19 mouse cellular contexts compared by ENCODE assay signal in genomic region chr10:95316675-95317074, GRCm38 (mm10). TPM values are rescaled to one million over a fixed set of nuclear protein-coding genes. Genes with fewer than 3 reads are reported as not detected.
A peak's percentile ranks its signal among the peaks of the same experiment; 100 is the strongest.
DNase-seq lines count a peak whose midpoint lies in the region; ATAC-seq and TF ChIP-seq lines count a peak whose summit lies in the region.
"Had no signal": no experiment of that assay in that cellular context is flagged by ENCODE, and none has a peak within 500 bp of the region (broad histone marks: within the 10 kb centered on the region; RNA-seq: fewer than 3 reads in every experiment).

No protein-coding gene starts in this region.

- TF ChIP-seq CTCF in E14TG2a.4 (conservative IDR thresholded peaks at IDR 0.05; ENCODE audit: low read length) (no peak), MEL (IDR thresholded peaks at IDR 0.05 in 2 of 3, conservative IDR thresholded peaks at IDR 0.05 in 1 of 3; ENCODE audit: control insufficient read depth in 1 of 3, insufficient read depth in 1 of 3, low read depth in 2 of 3, low read length in 3 of 3, poor library complexity in 1 of 3, severe bottlenecking in 1 of 3) (no peak)

- peaks cover 3% of the 10 kb centered on the region for H3K4me1 ChIP-seq in forebrain, embryonic 15.5 days
- H3K4me1 ChIP-seq in forebrain, embryonic 14.5 days (ENCODE audit: control insufficient read depth, insufficient read depth, low read length): peaks cover 2% of the 10 kb centered on the region
- H3K4me1 ChIP-seq in heart, embryonic 10.5 days: peaks cover 57% of the 10 kb centered on the region
- H3K4me1 ChIP-seq in E14TG2a.4 (replicated peaks; ENCODE audit: low read depth, low read length): peaks cover 85% of the 10 kb centered on the region
- peaks cover 12 to 28% of the 10 kb centered on the region in 2 experiments for H3K4me1 ChIP-seq in MEL (ENCODE audit: control insufficient read depth in 1 of 2, insufficient read depth in 2 of 2, low read length in 2 of 2)
- H3K4me1 ChIP-seq in midbrain, embryonic 11.5 days (ENCODE audit: control insufficient read depth, insufficient read depth, low read length): no peaks in the 10 kb centered on the region

- no peaks in the 10 kb centered on the region for H3K79me2 ChIP-seq in MEL (ENCODE audit: control insufficient read depth, insufficient read depth, low read length, poor library complexity)

- ATAC-seq in forebrain, embryonic 15.5 days (replicated peaks): no peak
- ATAC-seq in forebrain, embryonic 14.5 days: no peak
- no peak for ATAC-seq in midbrain, embryonic 11.5 days (ENCODE audit: low FRiP score)
- ATAC-seq: forebrain, embryonic 16.5 days; intestine, embryonic 16.5 days had no signal

- 85% methylated on average over 9 of the region's 9 CpGs for WGBS in forebrain, embryonic 15.5 days
- WGBS in forebrain, embryonic 14.5 days: 89% methylated on average over 9 of the region's 9 CpGs
- 57% methylated on average over 9 of the region's 9 CpGs for WGBS in heart, embryonic 10.5 days
- 85% methylated on average over 9 of the region's 9 CpGs for WGBS in midbrain, embryonic 11.5 days

- H3K9me3 ChIP-seq in forebrain, embryonic 15.5 days: no peaks in the 10 kb centered on the region
- no peaks in the 10 kb centered on the region for H3K9me3 ChIP-seq in forebrain, embryonic 14.5 days (replicated peaks; ENCODE audit: control insufficient read depth, low read length)
- no peaks in the 10 kb centered on the region for H3K9me3 ChIP-seq in heart, embryonic 10.5 days
- H3K9me3 ChIP-seq in E14TG2a.4 (ENCODE audit: low read length): no peaks in the 10 kb centered on the region
- no peaks in the 10 kb centered on the region for H3K9me3 ChIP-seq in MEL (replicated peaks; ENCODE audit: insufficient read depth, low read length)
- H3K9me3 ChIP-seq in midbrain, embryonic 11.5 days (ENCODE audit: control insufficient read depth, low read length): no peaks in the 10 kb centered on the region
- H3K9me3 ChIP-seq: embryonic facial prominence, embryonic 12.5 days; heart, embryonic 13.5 days; hindbrain, embryonic 10.5 days; hindbrain, embryonic 15.5 days had no signal

- no peak overlapping the region for H3K9ac ChIP-seq in forebrain, embryonic 15.5 days (replicated peaks)
- no peak overlapping the region for H3K9ac ChIP-seq in forebrain, embryonic 14.5 days (ENCODE audit: low read length)
- H3K9ac ChIP-seq in MEL (ENCODE audit: control insufficient read depth, low read depth, low read length, poor library complexity, severe bottlenecking): peak overlapping the region; percentile 42
- no peak overlapping the region for H3K9ac ChIP-seq in midbrain, embryonic 11.5 days (ENCODE audit: low read length)
- H3K9ac ChIP-seq: embryonic facial prominence, embryonic 12.5 days; heart, embryonic 13.5 days; hindbrain, embryonic 15.5 days had no signal

- H3K27ac ChIP-seq in forebrain, embryonic 15.5 days (replicated peaks): 0 out of 2 replicates have a peak overlapping the region, but pooled peaks have one; percentile 17
- no peak overlapping the region for H3K27ac ChIP-seq in forebrain, embryonic 14.5 days (ENCODE audit: low read depth, low read length)
- peak overlapping the region; percentile 7; the same call in 1 of the 2 replicates for H3K27ac ChIP-seq in heart, embryonic 10.5 days
- H3K27ac ChIP-seq in MEL (ENCODE audit: control insufficient read depth, low read depth, low read length): peak overlapping the region; percentile 52
- no peak overlapping the region for H3K27ac ChIP-seq in midbrain, embryonic 11.5 days (ENCODE audit: low read depth, low read length)
- H3K27ac ChIP-seq: embryonic facial prominence, embryonic 12.5 days; heart, embryonic 13.5 days; hindbrain, embryonic 10.5 days; hindbrain, embryonic 15.5 days had no signal

- no peaks in the 10 kb centered on the region for H3K27me3 ChIP-seq in forebrain, embryonic 15.5 days
- H3K27me3 ChIP-seq in forebrain, embryonic 14.5 days (replicated peaks; ENCODE audit: control insufficient read depth, insufficient read depth, low read length): no peaks in the 10 kb centered on the region
- 0 out of 2 replicates have a peak, but pooled peaks cover 5% of the 10 kb centered on the region for H3K27me3 ChIP-seq in heart, embryonic 10.5 days (ENCODE audit: insufficient read depth, poor library complexity, severe bottlenecking)
- no peaks in the 10 kb centered on the region for H3K27me3 ChIP-seq in E14TG2a.4 (ENCODE audit: insufficient read depth, low read length)
- no peaks in the 10 kb centered on the region for H3K27me3 ChIP-seq in MEL (ENCODE audit: control insufficient read depth in 1 of 2, insufficient read depth in 2 of 2, low read length in 2 of 2)
- H3K27me3 ChIP-seq in midbrain, embryonic 11.5 days (ENCODE audit: control insufficient read depth, insufficient read depth, low read length): no peaks in the 10 kb centered on the region
- H3K27me3 ChIP-seq: embryonic facial prominence, embryonic 12.5 days; heart, embryonic 13.5 days; hindbrain, embryonic 15.5 days had no signal

- intact Hi-C loops in heart, postnatal 10 days (cut with DNase I): loop anchor here (5.0 kb wide), 1 partner anchor 174 kb away; no protein-coding TSS in a partner anchor

- H3K4me3 ChIP-seq in forebrain, embryonic 15.5 days: no peak overlapping the region
- no peak overlapping the region for H3K4me3 ChIP-seq in forebrain, embryonic 14.5 days (ENCODE audit: low read depth, low read length)
- no peak overlapping the region for H3K4me3 ChIP-seq in heart, embryonic 10.5 days
- H3K4me3 ChIP-seq in E14TG2a.4 (replicated peaks; ENCODE audit: low read length) (peak overlapping the region; percentile 64), MEL (ENCODE audit: control insufficient read depth in 1 of 2, insufficient read depth in 1 of 2, low read depth in 2 of 2, low read length in 2 of 2) (peak overlapping the region; percentile 44 to 51; a peak in 3 of 4 replicates)
- no peak overlapping the region for H3K4me3 ChIP-seq in midbrain, embryonic 11.5 days (ENCODE audit: low read depth, low read length)
- H3K4me3 ChIP-seq: embryonic facial prominence, embryonic 12.5 days; heart, embryonic 13.5 days; hindbrain, embryonic 10.5 days; hindbrain, embryonic 15.5 days had no signal

- no peaks in the 10 kb centered on the region for H3K36me3 ChIP-seq in forebrain, embryonic 15.5 days
- H3K36me3 ChIP-seq in forebrain, embryonic 14.5 days (ENCODE audit: control insufficient read depth, insufficient read depth, low read length): no peaks in the 10 kb centered on the region
- no peaks in the 10 kb centered on the region for H3K36me3 ChIP-seq in heart, embryonic 10.5 days
- H3K36me3 ChIP-seq in E14TG2a.4 (ENCODE audit: insufficient read depth, low read length) (peaks cover 22% of the 10 kb centered on the region), MEL (ENCODE audit: control insufficient read depth in 1 of 2, insufficient read depth in 2 of 2, low read length in 2 of 2) (peaks cover 0 to 17% of the 10 kb centered on the region in 2 experiments; a peak in 2 of 4 replicates)
- no peaks in the 10 kb centered on the region for H3K36me3 ChIP-seq in midbrain, embryonic 11.5 days (ENCODE audit: control insufficient read depth, insufficient read depth, low read length)
- H3K36me3 ChIP-seq: embryonic facial prominence, embryonic 12.5 days; heart, embryonic 13.5 days; hindbrain, embryonic 10.5 days; hindbrain, embryonic 15.5 days had no signal

- TF ChIP-seq RAD21 in MEL (IDR thresholded peaks at IDR 0.05; ENCODE audit: low read depth, low read length): no peak; the same call in 1 of the 2 replicates

- H3K4me2 ChIP-seq in forebrain, embryonic 15.5 days (replicated peaks): no peak overlapping the region
- H3K4me2 ChIP-seq in forebrain, embryonic 14.5 days (ENCODE audit: low read length): no peak overlapping the region
- H3K4me2 ChIP-seq in midbrain, embryonic 11.5 days: no peak overlapping the region
- H3K4me2 ChIP-seq: embryonic facial prominence, embryonic 12.5 days; heart, embryonic 13.5 days; hindbrain, embryonic 15.5 days had no signal

- TF ChIP-seq EP300 in MEL (IDR thresholded peaks at IDR 0.05; ENCODE audit: low read depth in 1 of 2, low read length in 2 of 2): no peak

- DNase-seq in forebrain, embryonic 14.5 days (ENCODE audit: low spot score): no peak
- DNase-seq in heart, embryonic 10.5 days (ENCODE audit: low spot score): peak; percentile 55
- DNase-seq in heart, postnatal 10 days: no peak
- no peak for DNase-seq in MEL (ENCODE audit: low read depth, low spot score)
- no peak for DNase-seq in midbrain, embryonic 11.5 days (ENCODE audit: low spot score, missing footprints)
- DNase-seq: adrenal gland, postnatal 10 days; cerebellum, adult 11 months; cerebellum, adult 8-10 months; cerebellum, postnatal 14 days; gastrocnemius, postnatal 14 days; kidney, adult 2 months had no signal

- no peak for TF ChIP-seq POLR2A in MEL (IDR thresholded peaks at IDR 0.05; ENCODE audit: control insufficient read depth in 1 of 2, insufficient read depth in 1 of 2, low read depth in 1 of 2, low read length in 2 of 2, poor library complexity in 1 of 2)

TF ChIP-seq in MEL, 35 proteins besides CTCF, POLR2A, EP300 and RAD21:
- TF ChIP-seq MAX (IDR thresholded peaks at IDR 0.05; ENCODE audit: low read length): no peak
- peak; percentile 55; the same call in 1 of the 2 replicates for TF ChIP-seq NRF1 (IDR thresholded peaks at IDR 0.05; ENCODE audit: insufficient read depth, low read depth, low read length, poor library complexity, severe bottlenecking)

RNA-seq across cellular contexts. Expression of gene Cradd, which starts 7.3 kb away (rescaled TPM):
- 9.5 and 10.1 TPM in 2 replicates for polyA plus RNA-seq in forebrain, embryonic 15.5 days (2015; fragmentation: Nextera tagmentation; extraction: Ambion mirVana)
- 11.7 and 13.4 TPM in 2 replicates for polyA plus RNA-seq in forebrain, embryonic 14.5 days (2014; fragmentation: Nextera tagmentation; extraction: Ambion mirVana)
- 9.6 and 10.7 TPM in 2 replicates for polyA plus RNA-seq in heart, embryonic 10.5 days (2016; fragmentation: Nextera tagmentation; extraction: Ambion mirVana)
- total RNA-seq in heart, postnatal 10 days (2021): 10 to 100 TPM; 12.9 to 13.5 TPM
- 1.9 and 2.5 TPM in 2 replicates for total RNA-seq in MEL (2012; rRNA removed)
- 1 to 10 TPM in 1 of 2 experiments, not detected in 1; 9.0 TPM for polyA plus RNA-seq in MEL (2012; ENCODE audit: insufficient read depth in 1 of 2, insufficient read length in 2 of 2, low read depth in 1 of 2, low replicate concordance in 2 of 2, missing spikeins in 1 of 2)
- 15.0 and 18.0 TPM in 2 replicates for polyA plus RNA-seq in midbrain, embryonic 11.5 days (2014; fragmentation: Nextera tagmentation; extraction: Ambion mirVana)

Comparison
In these comparisons a context has a peak if more than half of its experiments do, and no peak if none do; other contexts are left out.
1. H3K27ac ChIP-seq: peak in forebrain, embryonic 15.5 days (single experiment), heart, embryonic 10.5 days (single experiment) and MEL (single experiment); none in forebrain, embryonic 14.5 days (single experiment) and midbrain, embryonic 11.5 days (single experiment).
2. H3K4me3 ChIP-seq: peak in E14TG2a.4 (single experiment) and MEL (2 of 2); none in forebrain, embryonic 15.5 days (single experiment), forebrain, embryonic 14.5 days (single experiment), heart, embryonic 10.5 days (single experiment) and midbrain, embryonic 11.5 days (single experiment).